Mouse (Mus musculus) ES-E14 (cell line): ENCODE measurements at regions not wholly inside any gene's neighbourhood (a gene's known extent, or its start where the extent isn't known, plus 50 kb on each side); places are given as distances from the start of the nearest gene placed in this dataset.

Experiments used
- DNase-seq: peaks from one replicate; pipeline ENCODE4 v3.0.0-alpha.2; 2013; ENCODE audit warnings: low read depth, low spot score
- H3K27ac ChIP-seq: 2 replicates; pipeline ENCODE4 v1.5.1; 2012; ENCODE audit warnings: low read depth, mild to moderate bottlenecking, low read length, moderate library complexity, mixed read lengths; ENCODE audit not compliant: poor library complexity, insufficient read depth, severe bottlenecking
- H3K36me3 ChIP-seq: 2 replicates; pipeline ENCODE4 v1.6.1; 2012; ENCODE audit warnings: mild to moderate bottlenecking, low read length, moderate library complexity, mixed read lengths; ENCODE audit not compliant: control insufficient read depth, poor library complexity, insufficient read depth, severe bottlenecking
- H3K4me1 ChIP-seq, 2 experiments: fragments of 150-350 bp in 1 of 2; sonication (generic) in 1 of 2; 2 replicates each; pipeline ENCODE4 v1.6.1; 2012; ENCODE audit warnings: low read length in 2 of 2, mild to moderate bottlenecking in 1 of 2, mixed read lengths in 1 of 2; ENCODE audit not compliant: control insufficient read depth in 2 of 2, insufficient read depth in 2 of 2, poor library complexity in 1 of 2
- H3K4me3 ChIP-seq, 2 experiments: fragments of 150-350 bp in 1 of 2; sonication (generic) in 1 of 2; 2 replicates each; pipeline ENCODE4 v1.5.1; 2012; ENCODE audit warnings: low read length in 2 of 2, low read depth in 1 of 2, mild to moderate bottlenecking in 1 of 2, mixed read lengths in 1 of 2; ENCODE audit not compliant: insufficient read depth in 1 of 2, poor library complexity in 1 of 2, severe bottlenecking in 1 of 2
- H3K9ac ChIP-seq: 2 replicates; pipeline ENCODE4 v1.6.1; 2012; ENCODE audit warnings: low read depth, mild to moderate bottlenecking, low read length, mixed read lengths; ENCODE audit not compliant: poor library complexity, insufficient read depth, severe bottlenecking
- H3K9me3 ChIP-seq: fragments of 150-350 bp; sonication (generic); 2 replicates; pipeline ENCODE4 v1.6.1; 2012; ENCODE audit warnings: low read depth, mild to moderate bottlenecking, low read length; ENCODE audit not compliant: control insufficient read depth, insufficient read depth
- CHD2 ChIP-seq: IDR thresholded peaks from 2 replicates; pipeline ENCODE4 v1.6.1; 2014; ENCODE audit warnings: mild to moderate bottlenecking, low read depth, low read length, inconsistent platforms
- HCFC1 ChIP-seq: IDR thresholded peaks from 2 replicates; pipeline ENCODE4 v1.6.1; 2012; ENCODE audit warnings: low read length, inconsistent platforms, borderline replicate concordance; ENCODE audit not compliant: insufficient read depth
- MAFK ChIP-seq: IDR thresholded peaks from 2 replicates; pipeline ENCODE4 v1.6.1; 2014; ENCODE audit warnings: mild to moderate bottlenecking, low read depth, low read length, inconsistent platforms; ENCODE audit not compliant: insufficient read depth
- ZC3H11A ChIP-seq: IDR thresholded peaks from 2 replicates; pipeline ENCODE4 v1.6.1; 2012; ENCODE audit warnings: low read depth, mild to moderate bottlenecking, inconsistent platforms, low read length, borderline replicate concordance
- ZNF384 ChIP-seq: IDR thresholded peaks from 2 replicates; pipeline ENCODE4 v1.6.1; 2012; ENCODE audit warnings: low read depth, low read length, inconsistent platforms
- in situ Hi-C, 2 experiments: fragments of 600-800 bp; cut with MboI; formaldehyde crosslinking; loops; one replicate each; pipeline ENCODE4 v1.15.1; 2025; ENCODE audit warnings: low sequenced_read_pairs in 2 of 2, inconsistent platforms in 1 of 2; ENCODE audit not compliant: unreplicated experiment in 2 of 2

- Histone ChIP-seq H3K4me3 (no peak overlapping the region), H3K9me3 (no peaks in the 10 kb centered on the region), H3K27ac (no peak overlapping the region), H3K36me3 (no peaks in the 10 kb centered on the region), H3K9ac (no peak overlapping the region), H3K4me1 (no peaks in the 10 kb centered on the region)
- no peak for DNase-seq
- TF ChIP-seq CHD2 (no peak), HCFC1 (no peak), ZC3H11A (no peak)
- in situ Hi-C loops: no loop called here
Measured at GRCm38 (mm10) chr11:6991626-6992025, 71.7 kb upstream of the Adcy1 start.

- in situ Hi-C loops: no loop called here
- no peak overlapping the region for H3K27ac ChIP-seq
- H3K9me3 ChIP-seq: no peaks in the 10 kb centered on the region
- no peak for DNase-seq
- no peaks in the 10 kb centered on the region for H3K36me3 ChIP-seq
- no peak for TF ChIP-seq ZNF384
- TF ChIP-seq CHD2: no peak
- no peak for TF ChIP-seq ZC3H11A
- no peak for TF ChIP-seq HCFC1
- TF ChIP-seq MAFK: no peak
- no peak overlapping the region for H3K4me3 ChIP-seq
- H3K9ac ChIP-seq: no peak overlapping the region
- H3K4me1 ChIP-seq: no peaks in the 10 kb centered on the region
Measured at GRCm38 (mm10) chr11:6990711-6991110, 72.6 kb upstream of the Adcy1 start.

- TF ChIP-seq CHD2: no peak
- TF ChIP-seq MAFK: no peak
- TF ChIP-seq ZNF384: no peak
- no peak for TF ChIP-seq HCFC1
- TF ChIP-seq ZC3H11A: no peak
- H3K9me3 ChIP-seq: no peaks in the 10 kb centered on the region
- no peak overlapping the region for H3K27ac ChIP-seq
- H3K36me3 ChIP-seq: no peaks in the 10 kb centered on the region
- no peaks in the 10 kb centered on the region for H3K4me1 ChIP-seq
- H3K4me3 ChIP-seq: no peak overlapping the region
- DNase-seq: no peak
- in situ Hi-C loops: no loop called here
- H3K9ac ChIP-seq: no peak overlapping the region
Measured at GRCm38 (mm10) chr11:6988884-6989824, 74.1 kb upstream of the Adcy1 start.

- no peak overlapping the region for H3K27ac ChIP-seq
- H3K9ac ChIP-seq: no peak overlapping the region
- TF ChIP-seq HCFC1 (no peak), ZNF384 (no peak)
- H3K9me3 ChIP-seq: no peaks in the 10 kb centered on the region
- H3K4me1 ChIP-seq: no peaks in the 10 kb centered on the region
- in situ Hi-C loops: no loop called here
- DNase-seq: no peak
- no peaks in the 10 kb centered on the region for H3K36me3 ChIP-seq
- H3K4me3 ChIP-seq: no peak overlapping the region
Measured at GRCm38 (mm10) chr11:6987995-6988394, 75.3 kb upstream of the Adcy1 start.

GRCm38 (mm10) chr11:6987105-6987504 is 76.2 kb upstream of the Adcy1 start:
- no peaks in the 10 kb centered on the region for H3K4me1 ChIP-seq
- no peaks in the 10 kb centered on the region for H3K36me3 ChIP-seq
- no peaks in the 10 kb centered on the region for H3K9me3 ChIP-seq
- no peak for TF ChIP-seq ZNF384
- TF ChIP-seq HCFC1: no peak
- TF ChIP-seq CHD2: no peak
- TF ChIP-seq ZC3H11A: no peak
- TF ChIP-seq MAFK: no peak
- no peak for DNase-seq
- no peak overlapping the region for H3K27ac ChIP-seq
- no peak overlapping the region for H3K4me3 ChIP-seq
- in situ Hi-C loops: no loop called here
- H3K9ac ChIP-seq: no peak overlapping the region
